Mouse (Mus musculus) ovary, postnatal 10 days (tissue): ENCODE data around the gene Gldc.

Experiments used
- DNase-seq: peaks from one replicate; pipeline ENCODE4 v3.0.0; 2022; ENCODE audit warnings: low spot score

Gene Gldc

GRCm38 (mm10) chr19:30157031-30157687 lies 18.1 kb downstream of the Gldc start:
- DNase-seq: no peak

- no peak for DNase-seq
Measured at GRCm38 (mm10) chr19:30153729-30154128, 21.5 kb downstream of the Gldc start.

DNA sequence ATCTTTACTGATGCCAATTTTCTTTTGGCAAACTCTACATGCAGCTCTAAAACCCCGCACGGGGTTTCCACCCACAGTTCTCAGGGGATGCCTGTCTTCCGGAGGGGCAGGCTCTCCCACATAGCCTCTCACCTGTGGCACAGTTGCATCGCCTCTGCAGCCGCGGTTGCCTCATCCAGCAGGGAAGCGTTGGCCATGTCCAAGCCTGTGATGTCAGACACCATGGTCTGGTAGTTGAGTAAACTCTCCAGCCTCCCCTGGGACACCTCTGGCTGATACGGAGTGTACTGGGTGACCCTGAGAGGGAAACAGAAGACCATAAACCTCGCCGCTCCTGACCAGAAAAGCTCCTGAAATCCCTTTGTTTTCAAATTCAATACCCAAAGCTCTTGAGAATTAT lies 23.9 kb downstream of the Gldc start:
- no peak for DNase-seq

DNA sequence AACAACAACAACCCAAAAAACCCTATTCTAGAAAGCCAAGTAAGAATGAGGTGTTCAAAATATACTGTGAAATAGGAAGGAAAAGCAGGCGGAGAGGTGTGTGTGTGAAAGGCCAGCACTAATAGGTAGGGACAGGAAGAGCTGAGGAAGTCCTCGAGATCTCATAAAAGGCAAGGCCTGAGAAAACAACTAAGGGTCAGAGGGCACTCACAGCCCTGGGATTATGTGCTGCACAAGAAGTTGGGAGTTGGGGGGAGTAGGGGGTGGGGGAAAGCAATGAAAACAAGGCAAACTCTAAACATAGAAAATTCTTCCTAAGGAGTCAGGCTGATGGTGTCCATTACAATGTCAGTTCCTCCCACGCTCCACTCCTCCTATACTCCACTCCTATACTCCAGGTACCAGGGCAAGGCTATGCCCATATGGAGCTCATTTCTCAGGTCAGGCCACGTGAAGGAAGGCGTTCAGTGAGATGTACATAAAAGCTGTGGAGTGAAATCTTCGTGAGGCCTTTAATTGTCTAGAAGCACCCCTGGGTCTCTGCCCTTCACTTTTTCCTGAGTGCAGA lies 25.9 kb downstream of the Gldc start:
- no peak for DNase-seq

DNA sequence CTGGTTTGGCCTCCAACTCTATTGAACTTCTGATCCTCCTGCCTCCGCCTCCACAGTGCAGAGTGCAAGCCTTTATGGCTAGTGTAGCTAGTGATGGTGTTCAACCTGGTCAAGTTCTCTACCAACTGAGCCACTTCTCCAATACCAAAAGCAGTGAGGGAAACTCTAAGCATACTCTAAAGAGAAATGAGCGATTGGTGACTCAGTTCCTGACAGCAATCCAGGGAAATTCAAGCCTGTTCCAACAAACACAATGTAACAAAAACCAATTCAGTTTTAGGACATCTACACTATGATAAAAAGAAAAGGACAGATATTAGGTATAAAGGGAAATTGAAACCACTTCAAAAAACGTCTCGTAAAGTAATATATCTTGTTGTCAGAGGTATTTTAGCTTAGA lies 27.9 kb downstream of the Gldc start:
- DNase-seq: no peak

DNA sequence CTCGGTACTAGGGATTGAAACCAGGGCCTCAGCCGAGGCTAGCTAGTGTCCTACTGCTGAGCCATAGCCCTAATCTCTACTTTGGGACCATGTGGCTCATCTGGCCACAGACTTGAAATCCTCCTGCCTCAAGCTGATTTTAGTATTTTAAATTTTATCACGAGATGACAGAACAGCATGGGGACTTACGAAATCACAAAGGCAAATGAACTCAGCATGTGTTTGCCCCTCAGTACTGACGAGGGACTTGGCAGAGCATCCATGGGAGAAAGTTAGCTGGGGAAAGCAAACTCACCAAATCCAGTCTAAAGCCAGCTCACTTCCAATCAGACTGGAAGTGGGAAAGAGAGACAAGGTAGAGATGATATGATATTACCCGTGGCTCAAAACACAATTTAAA lies 28.5 kb downstream of the Gldc start:
- DNase-seq: no peak

GRCm38 (mm10) chr19:30145106-30145505 lies 30.1 kb downstream of the Gldc start:
- no peak for DNase-seq

- no peak for DNase-seq
Measured at GRCm38 (mm10) chr19:30136308-30136707, 38.9 kb downstream of the Gldc start.

DNA sequence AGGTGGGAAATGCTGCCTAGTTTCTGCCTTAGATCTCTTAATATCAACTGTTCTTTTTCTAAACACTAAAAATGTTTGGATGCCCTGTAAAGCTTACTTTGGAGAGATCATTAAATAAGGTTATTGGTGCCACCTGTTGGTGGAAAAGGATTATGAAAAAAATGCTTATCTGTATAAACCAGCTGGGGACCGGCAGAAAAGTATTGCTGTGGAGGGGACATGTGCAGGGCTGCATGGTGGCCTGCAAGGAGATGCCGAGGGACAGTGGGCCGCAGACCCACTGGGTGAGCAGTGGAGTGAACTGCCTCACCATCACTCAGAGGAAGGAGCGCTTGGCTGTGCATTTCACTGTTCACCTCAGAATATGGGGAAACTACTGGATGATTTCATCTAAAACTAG lies 47.1 kb downstream of the Gldc start:
- DNase-seq: no peak

DNA sequence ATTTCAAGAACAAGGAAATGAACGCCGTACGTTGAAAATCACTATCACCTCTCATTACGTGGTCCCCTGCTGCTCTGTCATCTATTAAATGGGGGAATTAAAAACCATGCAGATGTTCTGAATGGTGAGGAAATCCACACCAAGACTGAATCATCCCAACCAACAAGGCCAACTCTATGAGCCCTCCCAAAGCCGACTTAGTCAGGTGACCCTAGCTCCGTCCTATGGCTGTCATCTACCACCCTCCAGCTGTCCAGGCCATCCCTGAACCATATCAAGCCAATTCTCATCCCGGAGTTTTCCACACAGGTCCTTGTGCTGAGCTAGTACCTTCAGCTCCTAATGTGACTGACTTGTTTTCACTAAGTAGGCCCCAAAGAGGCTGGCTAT lies 49.6 kb downstream of the Gldc start:
- DNase-seq: no peak

DNA sequence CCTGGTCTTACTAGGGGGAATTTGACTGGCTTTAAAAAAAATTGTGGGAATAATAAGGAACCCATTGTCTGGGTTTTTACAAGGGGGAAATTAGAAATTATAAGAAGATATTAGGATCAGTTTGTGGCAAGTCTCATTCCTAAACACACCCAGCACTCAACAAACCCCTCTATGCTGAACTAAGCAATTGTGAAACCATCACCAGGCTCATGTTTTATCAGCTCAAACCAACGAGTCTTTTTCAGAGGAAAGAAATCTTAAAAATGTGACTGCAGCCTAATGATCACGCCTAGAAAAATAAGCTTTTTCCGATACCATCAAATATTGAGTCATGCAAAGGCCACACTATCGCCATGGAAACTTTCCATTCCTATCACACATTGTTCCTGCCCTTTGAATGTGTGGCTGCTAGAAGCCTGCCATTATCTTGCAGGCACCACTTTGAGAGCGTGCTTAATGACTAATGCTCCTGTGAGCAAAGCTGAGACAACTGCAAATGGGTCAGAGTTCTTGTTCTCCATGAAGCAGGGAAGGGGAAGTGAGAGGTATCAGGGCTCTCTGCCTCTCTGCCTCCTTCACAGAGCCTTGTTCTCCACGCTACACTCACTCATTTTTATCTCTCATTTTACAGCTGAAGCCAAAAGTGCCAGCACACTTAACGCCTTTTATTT lies 50.1 kb downstream of the Gldc start:
- no peak for DNase-seq

DNA sequence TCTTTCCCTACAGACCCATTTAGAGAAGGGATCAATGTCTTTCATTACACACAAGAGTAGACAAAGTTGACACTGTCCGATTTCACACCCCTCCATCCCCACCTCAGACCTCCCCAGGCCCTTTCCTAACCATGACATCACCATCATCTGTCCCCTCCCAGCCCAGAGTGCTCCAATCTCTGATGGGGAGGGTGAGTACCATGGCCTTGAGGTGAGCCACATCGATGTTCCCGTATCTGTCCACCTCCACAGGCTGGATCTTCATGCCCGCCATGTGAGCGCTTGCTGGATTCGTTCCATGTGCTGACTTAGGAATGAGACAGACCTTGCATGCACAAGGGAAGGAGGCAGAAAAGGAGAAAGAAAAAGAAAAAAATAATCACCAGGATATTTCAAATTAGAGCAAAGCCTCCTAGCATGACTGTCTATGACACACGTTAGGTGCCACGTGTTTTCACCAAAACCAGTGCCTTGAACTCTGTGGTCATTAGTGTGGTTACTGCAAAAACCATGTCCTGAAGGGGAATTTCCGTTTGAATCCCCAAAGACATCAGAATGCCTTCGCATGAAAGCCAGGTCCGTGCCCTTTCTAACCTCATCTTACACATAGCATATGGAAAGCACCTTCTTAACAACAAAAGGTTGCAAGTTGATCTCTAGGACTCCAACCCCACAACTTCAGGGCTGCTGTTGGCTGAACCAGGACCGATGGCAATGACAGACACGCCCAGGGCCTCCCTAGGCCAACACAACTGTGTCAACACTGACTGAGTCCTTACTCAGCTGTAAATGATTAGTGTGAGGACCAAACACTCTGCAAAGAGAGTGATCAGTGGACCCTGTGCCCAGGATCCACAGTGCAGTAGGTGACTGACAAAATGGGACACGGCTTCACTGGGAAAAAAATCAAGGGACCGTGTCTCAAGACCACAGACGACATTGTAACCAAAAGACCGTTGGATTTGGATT lies 56.6 kb downstream of the Gldc start:
- no peak for DNase-seq

DNA sequence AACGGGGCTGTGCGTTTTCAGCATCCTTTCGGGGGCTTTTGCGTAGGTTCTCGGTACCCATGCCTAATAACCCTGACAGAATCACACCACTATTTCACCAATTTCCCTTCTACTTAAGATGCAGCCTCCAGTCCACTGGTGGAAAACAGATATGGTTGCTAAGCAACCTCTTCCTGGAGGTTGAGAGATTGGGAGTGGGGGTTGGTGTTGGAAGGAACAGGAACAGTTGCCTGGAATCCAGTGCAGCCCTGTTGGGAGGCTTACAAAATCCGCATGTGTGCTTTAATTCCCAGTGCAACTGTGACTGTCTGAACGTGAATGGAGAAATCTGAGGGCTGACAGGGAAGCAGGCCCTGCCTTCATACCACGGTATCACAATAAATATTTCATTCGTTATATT lies 57.5 kb downstream of the Gldc start:
- DNase-seq: no peak

GRCm38 (mm10) chr19:30117241-30117640 lies 58.0 kb downstream of the Gldc start:
- no peak for DNase-seq

GRCm38 (mm10) chr19:30115606-30116005 lies 59.6 kb downstream of the Gldc start:
- DNase-seq: no peak

- no peak for DNase-seq
Measured at GRCm38 (mm10) chr19:30114919-30115441, 60.2 kb downstream of the Gldc start.

GRCm38 (mm10) chr19:30112961-30113688 lies 62.1 kb downstream of the Gldc start:
- no peak for DNase-seq

DNA sequence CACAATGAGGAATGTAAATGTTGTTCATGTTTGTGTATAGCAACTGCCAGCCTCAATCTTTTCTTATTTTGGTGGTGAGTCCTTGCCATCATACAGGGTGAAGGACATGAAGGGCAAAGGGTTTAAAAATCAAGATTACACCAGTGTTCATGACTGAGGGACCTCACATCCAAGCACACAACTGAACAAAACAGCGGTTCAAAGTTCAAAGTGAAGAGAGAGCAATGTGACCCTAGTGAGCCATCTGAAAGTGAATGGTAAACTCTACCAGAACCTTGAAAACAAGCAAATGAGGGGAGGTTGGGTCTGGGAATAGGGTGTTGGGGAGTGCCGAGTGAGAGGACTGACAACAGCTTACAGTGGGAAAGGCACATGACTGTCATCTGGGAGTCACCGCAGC lies 63.8 kb downstream of the Gldc start:
- no peak for DNase-seq

DNA sequence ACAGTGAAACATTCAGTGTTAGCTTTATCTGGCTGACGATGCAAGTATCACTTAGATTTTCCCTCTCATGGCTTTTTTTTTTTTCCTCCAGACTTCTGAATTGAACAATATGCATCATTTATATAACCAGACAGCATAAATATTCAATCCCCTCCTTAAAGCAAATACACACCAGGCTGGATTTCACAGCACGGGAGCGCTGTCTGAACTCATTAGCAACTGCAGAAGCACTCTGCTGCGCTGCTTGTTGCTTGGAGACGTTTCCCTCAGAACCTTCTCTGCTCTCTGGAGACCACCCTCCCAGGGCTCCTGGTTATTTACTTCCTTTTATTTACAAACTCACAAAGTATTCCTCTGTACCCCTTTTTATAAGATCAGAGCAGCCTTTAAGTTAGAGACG lies 66.1 kb downstream of the Gldc start:
- no peak for DNase-seq

- no peak for DNase-seq
Measured at GRCm38 (mm10) chr19:30108616-30109015, 66.6 kb downstream of the Gldc start.

GRCm38 (mm10) chr19:30107221-30107845 lies 67.9 kb downstream of the Gldc start:
- no peak for DNase-seq
